Mouse (Mus musculus) right cerebral cortex, adult 18-20 months (tissue): Measurements from ENCODE around the gene Stk33.

Experiments
- DNase-seq: peaks from one replicate; pipeline ENCODE4 v3.0.0; 2022; ENCODE audit warnings: mixed read lengths

Gene Stk33

DNA sequence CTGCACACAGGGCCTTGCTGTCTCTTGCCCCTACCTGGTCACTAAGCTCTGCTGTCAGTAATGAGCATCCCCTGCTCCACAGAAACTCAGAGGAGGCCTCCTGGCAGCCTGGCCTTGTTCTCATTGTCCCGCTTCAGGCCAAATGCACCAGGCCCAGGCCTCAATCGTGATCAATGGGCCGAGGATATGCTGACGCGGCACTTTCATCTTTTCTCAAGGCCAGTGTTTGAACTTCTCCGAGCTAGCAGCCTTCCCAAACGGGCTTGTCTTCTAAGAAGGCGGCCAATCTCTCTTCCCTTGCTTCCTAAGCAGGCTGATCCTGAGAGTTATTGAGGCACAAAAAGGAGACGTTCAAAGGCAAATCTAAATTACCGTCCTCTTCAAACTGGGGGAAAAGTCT, 200.2 kb downstream of the Stk33 start:
- DNase-seq: no peak

DNA sequence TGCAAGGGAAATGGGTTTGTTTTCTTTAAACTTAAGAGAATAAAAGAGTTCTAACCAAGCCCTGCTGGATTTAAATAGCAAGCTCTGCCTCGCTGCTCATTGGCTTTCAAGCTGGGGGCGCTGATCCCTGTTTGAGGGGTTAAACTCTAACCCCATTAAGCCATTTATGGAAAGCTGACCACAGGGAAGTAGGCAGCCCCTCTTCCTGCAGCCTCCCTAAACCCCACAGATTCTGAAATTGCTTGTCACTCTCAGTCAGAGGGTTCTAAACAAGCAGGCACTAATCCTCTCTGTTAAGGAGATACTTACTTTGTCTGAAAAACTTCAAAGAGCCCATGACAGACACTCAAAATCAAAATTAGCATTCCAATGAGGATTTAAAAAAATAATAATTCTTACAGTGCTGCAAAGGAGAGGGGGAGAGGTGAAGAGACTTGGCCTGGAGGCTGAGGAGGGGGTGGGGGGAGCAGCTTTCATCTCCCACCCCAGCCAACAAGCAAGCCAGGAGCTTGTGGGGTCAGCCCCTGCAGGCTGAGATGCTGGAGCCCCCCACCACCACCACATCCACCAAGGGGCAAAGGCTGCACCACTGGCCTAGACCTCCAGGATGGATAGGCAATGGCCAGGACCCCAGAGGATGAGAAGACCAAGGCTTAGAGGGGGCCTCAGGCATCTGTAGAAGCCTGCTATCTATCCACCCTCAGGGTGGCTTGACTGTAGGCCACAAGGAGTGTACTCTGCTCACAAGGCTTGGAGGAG, 203.8 kb downstream of the Stk33 start:
- DNase-seq: no peak

DNA sequence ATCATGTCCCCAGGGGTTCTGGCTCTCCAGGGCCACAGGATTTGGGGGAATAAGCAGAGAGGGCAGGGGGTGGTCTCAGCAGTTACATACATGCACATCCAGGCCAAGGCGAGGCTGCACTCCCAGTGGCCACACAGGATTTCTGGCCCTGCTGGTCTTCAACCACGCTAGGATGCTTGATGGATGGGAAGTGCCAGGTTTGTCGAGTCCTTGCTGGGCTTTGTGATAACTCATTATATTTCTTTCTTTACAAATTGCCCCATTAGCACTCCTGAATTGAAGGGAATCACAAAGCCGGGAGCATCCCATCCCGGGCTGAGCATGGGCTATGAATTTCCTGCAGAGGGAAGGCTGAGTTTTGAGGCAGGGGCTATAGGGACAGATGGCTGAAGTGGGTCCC, 204.4 kb downstream of the Stk33 start:
- no peak for DNase-seq

DNA sequence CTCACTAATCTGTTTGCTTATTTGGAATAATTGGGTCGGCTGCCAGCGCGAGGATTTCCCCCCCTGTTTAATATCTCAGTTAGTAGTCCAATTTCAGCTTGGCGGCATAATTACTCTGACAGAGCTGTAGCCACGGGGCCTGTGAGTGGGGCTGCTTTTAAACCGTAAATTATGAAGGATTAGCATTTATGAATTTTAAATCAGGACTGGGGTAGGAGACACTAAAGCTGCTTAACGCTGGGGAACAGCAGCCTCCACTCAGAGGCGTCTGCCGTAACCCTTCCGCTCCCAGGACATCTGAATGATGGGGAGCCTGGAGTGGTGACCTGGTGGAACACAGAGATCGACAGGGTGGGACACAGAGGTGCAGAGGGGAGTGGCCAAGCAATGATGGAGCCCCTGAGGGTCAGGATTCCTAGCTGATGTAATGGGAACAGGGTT, 207.0 kb downstream of the Stk33 start:
- DNase-seq: no peak

DNA sequence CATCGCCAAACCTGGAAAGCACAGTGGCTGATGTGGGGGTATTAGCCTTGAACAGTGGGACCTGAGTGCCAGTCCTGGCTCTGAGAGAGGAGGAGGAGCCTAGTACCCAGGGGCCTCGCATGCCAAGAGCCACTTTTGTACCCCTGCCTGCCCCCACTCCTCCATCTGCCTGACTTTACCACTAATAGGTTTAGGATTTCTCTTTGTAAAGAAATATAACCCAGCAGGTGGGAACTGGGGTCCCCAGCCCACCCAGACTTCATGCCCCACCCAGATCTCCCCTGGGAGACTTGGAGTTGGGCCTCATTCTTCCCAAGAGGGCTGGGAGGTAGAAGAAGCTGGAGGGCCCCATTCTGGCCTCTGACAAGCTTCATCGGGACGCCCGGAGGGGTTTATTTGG, 207.6 kb downstream of the Stk33 start:
- DNase-seq: no peak

DNA sequence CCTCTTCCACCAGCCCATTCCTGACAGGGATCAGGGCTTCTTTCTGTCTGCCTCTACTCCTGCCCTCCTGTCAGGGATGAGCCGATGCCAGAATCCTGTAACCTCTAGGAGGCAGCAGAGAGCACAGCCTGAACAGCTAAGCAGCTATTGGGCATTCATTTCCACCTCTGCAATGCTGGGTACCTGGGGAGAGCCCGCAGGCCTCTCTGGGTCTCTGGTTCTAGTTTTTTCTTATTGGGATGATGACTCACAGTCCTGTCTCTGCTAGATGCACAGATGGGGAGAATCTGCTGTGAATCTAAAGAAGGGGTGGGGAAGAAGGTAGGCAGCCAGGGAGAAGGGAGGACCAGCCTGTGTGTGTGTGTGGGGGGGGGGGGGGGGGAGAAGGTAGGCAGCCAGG, 208.1 kb downstream of the Stk33 start:
- peak; percentile 77 for DNase-seq
